Mouse (Mus musculus) testis, postnatal 10 days (tissue): ENCODE data around the gene 1700042G07Rik.

Source experiments
- DNase-seq: peaks from one replicate; pipeline ENCODE4 v3.0.0; 2021; ENCODE audit warnings: low spot score

1700042G07Rik gene

DNA sequence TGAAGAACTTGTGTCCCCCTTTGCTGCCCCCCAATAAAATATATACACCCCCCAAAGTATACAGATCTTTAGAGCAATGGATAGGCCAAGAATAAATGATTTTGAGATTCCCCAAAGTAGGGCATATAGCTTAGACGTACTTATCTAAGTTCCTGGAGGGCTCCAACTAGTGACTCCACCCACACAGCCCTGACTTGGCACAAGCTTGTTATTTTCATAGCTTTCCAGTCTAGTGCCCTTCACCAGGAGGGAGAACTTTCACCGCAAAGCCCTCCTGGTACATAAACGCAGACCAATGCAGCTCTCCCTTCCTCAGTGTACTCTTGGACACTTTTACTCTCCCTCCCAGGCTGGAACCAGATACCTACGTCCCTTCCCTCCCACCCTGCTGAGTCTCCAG lies 11.0 kb upstream of the 1700042G07Rik start:
- DNase-seq: no peak

GRCm38 (mm10) chr4:116164759-116165554 lies 8.2 kb upstream of the 1700042G07Rik start:
- no peak for DNase-seq

- DNase-seq: no peak
Measured at GRCm38 (mm10) chr4:116165708-116166407, 7.3 kb upstream of the 1700042G07Rik start.

DNA sequence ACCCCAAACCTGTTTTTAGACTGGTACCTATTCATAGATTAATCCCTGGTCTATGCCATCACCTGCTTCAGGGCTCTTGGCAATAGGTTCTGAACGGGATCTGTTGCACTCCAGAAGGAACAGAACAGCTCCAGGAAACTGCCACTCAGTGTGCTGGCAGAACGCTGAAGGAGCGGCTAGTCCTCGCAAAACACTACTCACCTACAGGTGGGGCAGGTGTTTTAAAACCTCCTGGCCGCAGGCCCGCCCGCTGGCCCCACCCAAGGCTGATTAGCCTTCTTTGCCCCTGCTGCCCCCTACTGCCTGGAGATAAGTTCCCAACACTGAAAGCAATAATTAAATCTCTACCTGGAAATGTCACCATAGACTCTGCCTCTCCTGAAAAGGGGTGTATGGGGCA lies 5.8 kb upstream of the 1700042G07Rik start, which contains the start of gene Tspan1:
TSS of gene Tspan1 (minus strand) at position 198 of the 400 bp plus-strand sequence.
- DNase-seq: no peak

GRCm38 (mm10) chr4:116168617-116169352 lies 4.4 kb upstream of the 1700042G07Rik start:
- peak; percentile 89 for DNase-seq

DNA sequence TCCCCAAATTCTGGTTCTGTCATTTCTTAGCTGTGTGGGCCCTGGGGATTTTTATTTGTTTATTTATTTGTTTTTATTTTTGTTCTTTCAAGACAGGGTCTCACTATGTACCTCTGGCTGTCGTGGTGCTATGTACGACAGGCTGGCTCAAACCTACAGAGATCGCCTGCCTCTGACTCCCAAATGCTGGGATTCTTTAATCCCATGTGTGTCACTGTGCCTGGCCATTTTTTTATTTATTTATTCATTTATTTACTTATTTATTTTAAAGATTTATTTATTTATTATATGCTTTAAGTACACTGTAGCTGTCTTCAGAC lies 3.9 kb upstream of the 1700042G07Rik start:
- no peak for DNase-seq

DNA sequence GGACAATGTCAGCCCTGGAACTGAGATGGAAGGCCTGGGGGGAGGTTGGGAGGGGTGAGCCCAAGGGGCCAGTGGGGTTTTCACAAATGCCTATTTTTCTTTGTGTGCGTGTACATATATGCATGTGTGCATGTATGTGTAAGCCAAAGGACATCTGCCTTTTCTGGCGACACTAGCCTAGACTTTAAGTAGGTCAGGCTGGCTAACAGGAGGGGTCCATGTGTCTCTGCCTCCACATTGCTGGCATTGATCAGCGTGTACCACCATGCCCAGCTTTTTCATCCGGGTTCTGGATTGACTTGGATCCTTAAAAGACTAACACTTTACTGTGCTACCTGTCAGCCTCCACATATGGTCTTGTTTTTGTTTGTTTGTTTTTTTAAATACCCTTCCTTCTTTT lies 580 bp downstream of the 1700042G07Rik start:
- DNase-seq: no peak

- DNase-seq: no peak
Measured at GRCm38 (mm10) chr4:116174466-116175116, 1.4 kb downstream of the 1700042G07Rik start.

- DNase-seq: no peak
Measured at GRCm38 (mm10) chr4:116175136-116175535, 2.0 kb downstream of the 1700042G07Rik start.

GRCm38 (mm10) chr4:116175711-116176542 lies 2.8 kb downstream of the 1700042G07Rik start:
- no peak for DNase-seq

- peak; percentile 65 for DNase-seq
Measured at GRCm38 (mm10) chr4:116176543-116176988, 3.4 kb downstream of the 1700042G07Rik start.

DNA sequence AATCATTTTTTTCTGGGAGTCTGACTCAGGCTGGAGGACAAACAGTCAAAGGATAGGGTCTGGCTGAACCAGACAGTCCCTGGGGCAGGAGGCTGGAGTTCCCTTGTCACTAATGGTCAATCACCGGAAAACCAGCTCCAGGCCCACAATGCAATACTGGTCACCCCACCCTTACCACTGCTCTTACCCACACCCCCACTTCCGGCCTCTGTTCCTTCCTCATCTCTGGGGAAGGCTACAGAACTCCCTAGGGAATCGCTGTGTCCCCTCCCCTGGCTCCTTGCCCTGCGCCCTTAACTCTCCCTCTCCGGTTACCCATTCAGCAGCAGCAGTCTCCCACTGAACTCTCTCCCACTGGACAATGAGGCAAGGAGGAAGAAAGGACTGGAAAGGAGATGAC lies 4.0 kb downstream of the 1700042G07Rik start:
- DNase-seq: peak; percentile 67

GRCm38 (mm10) chr4:116182079-116182478 lies 8.9 kb downstream of the 1700042G07Rik start:
- no peak for DNase-seq

- no peak for DNase-seq
Measured at GRCm38 (mm10) chr4:116182745-116183144, 9.6 kb downstream of the 1700042G07Rik start.

DNA sequence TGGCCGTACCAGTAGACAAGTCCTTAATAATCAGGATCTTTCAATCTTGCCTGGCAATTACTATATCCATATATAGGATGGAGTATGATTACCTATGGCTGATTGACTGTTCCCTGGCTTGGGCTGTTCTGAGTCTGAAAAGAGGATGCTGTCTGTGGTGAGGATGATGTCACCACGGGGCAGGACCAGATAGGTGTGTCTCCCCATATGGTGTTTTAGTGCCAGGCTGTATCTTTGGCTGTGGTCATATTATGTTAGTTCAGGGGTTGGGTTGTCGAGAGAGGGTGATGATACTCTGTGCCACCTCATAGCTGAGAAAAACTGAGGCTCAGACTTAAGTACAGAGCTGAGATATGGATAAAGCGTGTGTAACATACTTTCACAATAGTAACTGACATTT lies 11.9 kb downstream of the 1700042G07Rik start:
- no peak for DNase-seq

GRCm38 (mm10) chr4:116192286-116192835 lies 19.2 kb downstream of the 1700042G07Rik start:
- no peak for DNase-seq

GRCm38 (mm10) chr4:116193583-116194383 lies 20.6 kb downstream of the 1700042G07Rik start:
- DNase-seq: no peak

- DNase-seq: no peak
Measured at GRCm38 (mm10) chr4:116198422-116198821, 25.2 kb downstream of the 1700042G07Rik start.

- DNase-seq: no peak
Measured at GRCm38 (mm10) chr4:116204422-116204821, 31.2 kb downstream of the 1700042G07Rik start.

GRCm38 (mm10) chr4:116206531-116206930 lies 33.4 kb downstream of the 1700042G07Rik start:
- DNase-seq: no peak
